Mouse (Mus musculus) erythroblast, embryonic 14.5 days (primary cell): ENCODE measurements around the gene Tmem107. TPM values are rescaled to one million over a fixed set of nuclear protein-coding genes. Genes with fewer than 3 reads are reported as not detected.

ENCODE experiments used
- H3K27me3 ChIP-seq: 2 replicates; pipeline ENCODE4 v1.6.1; 2012; ENCODE audit warnings: inconsistent platforms; ENCODE audit not compliant: control insufficient read depth
- H3K36me3 ChIP-seq: 2 replicates; pipeline ENCODE4 v1.6.1; 2012; ENCODE audit warnings: mild to moderate bottlenecking, inconsistent platforms; ENCODE audit not compliant: control insufficient read depth
- H3K4me1 ChIP-seq: 2 replicates; pipeline ENCODE4 v1.6.1; 2012; ENCODE audit warnings: inconsistent platforms; ENCODE audit not compliant: control insufficient read depth
- H3K4me3 ChIP-seq: replicated peaks from 2 replicates; pipeline ENCODE3; 2012; ENCODE audit warnings: moderate library complexity, mild to moderate bottlenecking, inconsistent platforms
- H3K9me3 ChIP-seq: 2 replicates; pipeline ENCODE4 v1.6.1; 2012; ENCODE audit warnings: low read length, inconsistent platforms, mixed read lengths; ENCODE audit not compliant: control insufficient read depth
- GATA1 ChIP-seq: IDR thresholded peaks from 2 replicates; pipeline ENCODE4 v1.6.1; 2012; ENCODE audit warnings: low read length, inconsistent platforms, mixed read lengths
- TAL1 ChIP-seq: IDR thresholded peaks from 3 replicates; pipeline ENCODE4 v1.6.1; 2012; ENCODE audit warnings: low read length, inconsistent platforms, mixed read lengths
- polyA plus RNA-seq: library from polyadenylated mRNA; stranded (reverse); fragments of >175 nt; gene quantifications from 2 replicates; pipeline ENCODE4 v1.2.3, GENCODE M21; 2012

The Tmem107 gene
- polyA plus RNA-seq, 1 experiment, result 10.0 TPM

GRCm38 (mm10) chr11:69109032-69109900 lies 38.7 kb downstream of the Tmem107 start:
- TF ChIP-seq TAL1 (no peak), GATA1 (no peak)
- H3K36me3 ChIP-seq, result peaks cover 51% of the 10 kb centered on the region
- H3K4me3 ChIP-seq, result peak overlapping the region; percentile 64
- H3K4me1 ChIP-seq, result peaks cover 35% of the 10 kb centered on the region
- H3K27me3 ChIP-seq, result peaks cover 31% of the 10 kb centered on the region
- no peaks in the 10 kb centered on the region for H3K9me3 ChIP-seq

- no peak for TF ChIP-seq GATA1
- TF ChIP-seq TAL1, result no peak
- peaks cover 42% of the 10 kb centered on the region for H3K27me3 ChIP-seq
- peak overlapping the region; percentile 64 for H3K4me3 ChIP-seq
- peaks cover 39% of the 10 kb centered on the region for H3K36me3 ChIP-seq
- peaks cover 35% of the 10 kb centered on the region for H3K4me1 ChIP-seq
- no peaks in the 10 kb centered on the region for H3K9me3 ChIP-seq
Observed at GRCm38 (mm10) chr11:69110319-69111046, 39.9 kb downstream of the Tmem107 start.

- Histone ChIP-seq H3K9me3 (no peaks in the 10 kb centered on the region), H3K4me1 (peaks cover 35% of the 10 kb centered on the region), H3K27me3 (peaks cover 47% of the 10 kb centered on the region), H3K36me3 (peaks cover 31% of the 10 kb centered on the region), H3K4me3 (peak overlapping the region; percentile 64)
- no peak for TF ChIP-seq TAL1
Observed at GRCm38 (mm10) chr11:69111051-69111810, 40.6 kb downstream of the Tmem107 start.

- Histone ChIP-seq H3K36me3 (peaks cover 28% of the 10 kb centered on the region), H3K4me1 (peaks cover 35% of the 10 kb centered on the region), H3K4me3 (peak overlapping the region; percentile 64), H3K27me3 (peaks cover 52% of the 10 kb centered on the region), H3K9me3 (no peaks in the 10 kb centered on the region)
- no peak for TF ChIP-seq TAL1
- no peak for TF ChIP-seq GATA1
Observed at GRCm38 (mm10) chr11:69111865-69112264, 41.3 kb downstream of the Tmem107 start.

GRCm38 (mm10) chr11:69114018-69114417 lies 43.4 kb downstream of the Tmem107 start:
- no peak overlapping the region for H3K4me3 ChIP-seq

GRCm38 (mm10) chr11:69114621-69115020 lies 44.0 kb downstream of the Tmem107 start:
- H3K9me3 ChIP-seq, result no peaks in the 10 kb centered on the region
- TF ChIP-seq GATA1 (no peak), TAL1 (no peak)
- H3K4me1 ChIP-seq, result peaks cover 51% of the 10 kb centered on the region
- no peak overlapping the region for H3K4me3 ChIP-seq
- H3K27me3 ChIP-seq, result peaks cover 76% of the 10 kb centered on the region
- peaks cover under 1% of the 10 kb centered on the region for H3K36me3 ChIP-seq

More at GRCm38 (mm10) chr11:69114018-69114417, 43.4 kb downstream of the Tmem107 start:
- TF ChIP-seq GATA1 (no peak), TAL1 (no peak)
- H3K4me1 ChIP-seq, result peaks cover 53% of the 10 kb centered on the region
- H3K36me3 ChIP-seq, result peaks cover 7% of the 10 kb centered on the region
- peaks cover 70% of the 10 kb centered on the region for H3K27me3 ChIP-seq
- H3K9me3 ChIP-seq, result no peaks in the 10 kb centered on the region

GRCm38 (mm10) chr11:69116843-69117242 lies 46.2 kb downstream of the Tmem107 start:
- H3K4me1 ChIP-seq, result peaks cover 51% of the 10 kb centered on the region
- peaks cover 91% of the 10 kb centered on the region for H3K27me3 ChIP-seq
- H3K4me3 ChIP-seq, result no peak overlapping the region
- H3K9me3 ChIP-seq, result no peaks in the 10 kb centered on the region; the same call in 1 of the 2 replicates
- no peaks in the 10 kb centered on the region for H3K36me3 ChIP-seq
- TF ChIP-seq GATA1 (no peak), TAL1 (no peak)

- peak overlapping the region; percentile 76 for H3K4me3 ChIP-seq
- no peaks in the 10 kb centered on the region; the same call in 1 of the 2 replicates for H3K9me3 ChIP-seq
- H3K27me3 ChIP-seq, result peaks cover 91% of the 10 kb centered on the region
- TF ChIP-seq GATA1 (no peak), TAL1 (no peak)
- no peaks in the 10 kb centered on the region for H3K36me3 ChIP-seq
- peaks cover 59% of the 10 kb centered on the region for H3K4me1 ChIP-seq
Observed at GRCm38 (mm10) chr11:69117737-69118695, 47.4 kb downstream of the Tmem107 start.
